Mouse (Mus musculus) liver, postnatal 0 days (tissue): ENCODE measurements around the gene Guca2b. TPM values are rescaled to one million over a fixed set of nuclear protein-coding genes. Genes with fewer than 3 reads are reported as not detected.

Experiments used
- ATAC-seq: fragments of 200-750 bp; cut with Nextera tagmentation; 2 replicates; pipeline ENCODE4 v1.8.0; 2017; ENCODE audit warnings: mild to moderate bottlenecking, moderate library complexity
- DNase-seq: peaks from one replicate; pipeline ENCODE4 v3.0.0-alpha.2; 2016
- H3K27ac ChIP-seq: fragments of 300-500 bp; sonication (generic); 2 replicates; pipeline ENCODE4 v1.5.1; 2014; ENCODE audit warnings: antibody characterized with exemption, moderate library complexity, mild to moderate bottlenecking, low read depth
- H3K27me3 ChIP-seq: fragments of 300-500 bp; sonication (generic); 2 replicates; pipeline ENCODE4 v1.6.1; 2014; ENCODE audit warnings: low read length, control low read depth, mixed read lengths; ENCODE audit not compliant: insufficient read depth
- H3K36me3 ChIP-seq: fragments of 300-500 bp; sonication (generic); replicated peaks from 2 replicates; pipeline ENCODE4 v1.6.1; 2014; ENCODE audit warnings: mild to moderate bottlenecking, control low read depth, low read length, moderate library complexity, mixed read lengths; ENCODE audit not compliant: insufficient read depth
- H3K4me1 ChIP-seq: fragments of 300-500 bp; sonication (generic); 2 replicates; pipeline ENCODE4 v1.6.1; 2014; ENCODE audit warnings: antibody characterized with exemption, mild to moderate bottlenecking, control low read depth; ENCODE audit not compliant: insufficient read depth
- H3K4me2 ChIP-seq: fragments of 300-500 bp; sonication (generic); 2 replicates; pipeline ENCODE4 v1.6.1; 2014; ENCODE audit warnings: low read depth, mild to moderate bottlenecking, low read length, moderate library complexity, mixed read lengths
- H3K4me3 ChIP-seq: fragments of 300-500 bp; sonication (generic); 2 replicates; pipeline ENCODE4 v1.5.1; 2014; ENCODE audit warnings: low read depth, low read length
- H3K9ac ChIP-seq: fragments of 300-500 bp; sonication (generic); replicated peaks from 2 replicates; pipeline ENCODE4 v1.6.1; 2014; ENCODE audit warnings: mild to moderate bottlenecking, moderate library complexity
- H3K9me3 ChIP-seq: fragments of 300-500 bp; sonication (generic); 2 replicates; pipeline ENCODE4 v1.6.1; 2016; ENCODE audit warnings: mild to moderate bottlenecking, control low read depth, low read length, mixed read lengths
- CTCF ChIP-seq: sonication (generic); IDR thresholded peaks from 2 replicates; pipeline ENCODE4 v1.5.1; 2016; ENCODE audit warnings: antibody characterized with exemption, low read depth
- EP300 ChIP-seq: IDR thresholded peaks from 2 replicates; pipeline ENCODE4 v1.6.1; 2016; ENCODE audit warnings: antibody characterized with exemption, low read depth, mild to moderate bottlenecking
- WGBS: fragments of 180-500 bp; shearing (Covaris S2); extraction: QIAGEN DNeasy Blood & Tissue Kit; methylation state at CpG from one replicate; pipeline ENCODE4 v1.1.7; 2014; ENCODE audit not compliant: insufficient replicate concordance; 5-methylcytosine and 5-hydroxymethylcytosine counted together
- polyA plus RNA-seq: library from polyadenylated mRNA; unstranded; fragments of >200 nt; fragmentation: Nextera tagmentation; extraction: Ambion mirVana; gene quantifications from 2 replicates; pipeline ENCODE4 v1.2.1, GENCODE M21; 2015

The Guca2b gene
- polyA plus RNA-seq, 1 experiment from 2014 or later: not detected

GRCm38 (mm10) chr4:119627317-119627716, 31.4 kb downstream of the Guca2b start:
- Histone ChIP-seq H3K9me3 (no peaks in the 10 kb centered on the region), H3K4me2 (no peak overlapping the region), H3K4me3 (no peak overlapping the region), H3K27ac (no peak overlapping the region), H3K27me3 (no peaks in the 10 kb centered on the region), H3K36me3 (peaks cover 25% of the 10 kb centered on the region), H3K9ac (no peak overlapping the region), H3K4me1 (peaks cover 5% of the 10 kb centered on the region)
- WGBS: 82% methylated on average over 4 of the region's 4 CpGs
- DNase-seq (no peak), ATAC-seq (no peak)
- TF ChIP-seq CTCF (no peak), EP300 (no peak)

DNA sequence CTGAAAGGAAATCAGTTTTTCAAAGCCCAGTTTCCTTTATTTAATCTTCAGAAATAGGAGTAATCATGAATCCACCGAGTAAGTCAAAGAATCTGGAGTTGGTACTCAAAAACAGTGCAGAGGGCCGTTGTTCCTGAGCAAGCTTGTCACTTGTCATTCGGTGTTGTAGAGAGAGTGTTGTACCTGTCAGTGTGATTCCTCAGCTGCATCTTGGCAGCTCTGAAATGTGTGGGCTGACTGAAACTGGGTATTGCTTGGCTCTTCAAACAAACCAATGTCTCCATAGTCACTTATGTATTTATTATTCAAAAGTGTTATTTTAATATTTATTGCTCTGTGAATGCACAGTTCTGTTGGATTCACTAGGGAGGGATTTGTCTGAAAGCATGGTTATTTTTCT, 31.9 kb downstream of the Guca2b start:
- Histone ChIP-seq H3K4me2 (no peak overlapping the region), H3K27me3 (no peaks in the 10 kb centered on the region), H3K27ac (no peak overlapping the region), H3K9ac (no peak overlapping the region), H3K9me3 (no peaks in the 10 kb centered on the region), H3K36me3 (peaks cover 26% of the 10 kb centered on the region), H3K4me1 (peaks cover 5% of the 10 kb centered on the region), H3K4me3 (no peak overlapping the region)
- TF ChIP-seq CTCF: no peak
- TF ChIP-seq EP300: no peak
- WGBS: 77% methylated on average over 3 of the region's 3 CpGs
- DNase-seq (no peak), ATAC-seq (no peak)

DNA sequence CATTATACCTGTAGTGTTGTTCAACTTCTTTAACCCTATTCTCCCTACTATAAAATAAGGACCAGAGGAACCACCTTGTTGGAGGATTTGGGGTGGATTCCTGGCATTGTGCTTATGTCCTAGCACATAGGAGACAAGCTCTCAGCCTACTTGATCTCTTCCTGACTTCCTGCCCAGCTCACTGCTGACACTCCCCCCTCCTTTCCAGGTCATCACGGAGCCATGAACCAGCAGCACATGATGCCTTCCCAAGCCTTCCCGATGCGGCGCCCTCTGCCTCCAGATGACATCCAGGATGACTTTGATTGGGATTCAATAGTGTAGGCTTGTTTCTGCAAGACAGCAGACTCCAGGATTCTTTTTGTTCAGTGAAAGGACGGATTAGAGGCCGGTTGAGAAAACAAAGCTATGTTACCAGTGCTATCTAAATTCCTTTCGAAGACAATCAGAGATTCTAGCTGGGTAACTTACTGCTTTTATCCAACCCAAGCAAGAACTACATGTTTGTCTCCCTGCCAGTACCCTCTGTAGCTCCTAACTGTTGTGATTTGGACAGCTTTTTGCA, 32.6 kb downstream of the Guca2b start:
- H3K9me3 ChIP-seq: no peaks in the 10 kb centered on the region
- H3K36me3 ChIP-seq: peaks cover 31% of the 10 kb centered on the region
- H3K27ac ChIP-seq: no peak overlapping the region
- ATAC-seq (no peak), DNase-seq (no peak)
- peaks cover under 1% of the 10 kb centered on the region for H3K4me1 ChIP-seq
- no peak for TF ChIP-seq EP300
- no peak for TF ChIP-seq CTCF
- H3K27me3 ChIP-seq: no peaks in the 10 kb centered on the region
- no peak overlapping the region for H3K9ac ChIP-seq
- H3K4me2 ChIP-seq: no peak overlapping the region
- 75% methylated on average over 7 of the region's 7 CpGs for WGBS
- H3K4me3 ChIP-seq: no peak overlapping the region

GRCm38 (mm10) chr4:119614724-119615123, 44.0 kb downstream of the Guca2b start:
- Histone ChIP-seq H3K4me1 (peaks cover 9% of the 10 kb centered on the region), H3K4me2 (no peak overlapping the region), H3K9ac (no peak overlapping the region), H3K27ac (no peak overlapping the region), H3K27me3 (no peaks in the 10 kb centered on the region), H3K9me3 (no peaks in the 10 kb centered on the region), H3K36me3 (peaks cover 12% of the 10 kb centered on the region), H3K4me3 (no peak overlapping the region)
- DNase-seq (no peak), ATAC-seq (no peak)
- 54% methylated on average over 4 of the region's 4 CpGs for WGBS
- TF ChIP-seq EP300 (no peak), CTCF (no peak)

DNA sequence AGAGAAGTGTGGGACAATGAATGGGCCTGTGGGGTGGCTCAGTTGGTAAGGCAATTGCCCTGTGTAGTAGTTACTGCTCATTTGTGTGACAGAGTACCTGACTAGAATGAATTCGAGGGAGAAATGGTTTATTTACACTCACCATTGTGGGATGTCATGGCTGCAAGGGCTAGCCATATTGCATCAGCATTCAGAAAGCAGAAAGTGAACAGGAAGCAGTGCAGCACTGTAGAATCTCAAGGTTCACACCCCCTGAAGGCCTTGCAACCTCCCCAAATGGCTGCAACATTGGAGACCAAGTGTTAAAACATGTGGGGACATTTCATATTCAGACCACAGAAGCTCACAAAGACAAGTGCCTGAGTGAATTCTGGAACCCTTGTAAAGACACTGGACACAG, 44.7 kb downstream of the Guca2b start:
- H3K9ac ChIP-seq: no peak overlapping the region
- no peak overlapping the region for H3K4me2 ChIP-seq
- 0 out of 2 replicates have a peak, but pooled peaks have one; percentile 35 for ATAC-seq
- no peaks in the 10 kb centered on the region for H3K27me3 ChIP-seq
- no peak overlapping the region for H3K4me3 ChIP-seq
- 58% methylated on average over 1 of the region's 1 CpGs for WGBS
- TF ChIP-seq EP300 (no peak), CTCF (no peak)
- peaks cover 12% of the 10 kb centered on the region; the same call in 1 of the 2 replicates for H3K36me3 ChIP-seq
- no peaks in the 10 kb centered on the region for H3K9me3 ChIP-seq
- peak overlapping the region; percentile 44; the same call in 1 of the 2 replicates for H3K27ac ChIP-seq
- DNase-seq: no peak
- peaks cover 13% of the 10 kb centered on the region for H3K4me1 ChIP-seq

DNA sequence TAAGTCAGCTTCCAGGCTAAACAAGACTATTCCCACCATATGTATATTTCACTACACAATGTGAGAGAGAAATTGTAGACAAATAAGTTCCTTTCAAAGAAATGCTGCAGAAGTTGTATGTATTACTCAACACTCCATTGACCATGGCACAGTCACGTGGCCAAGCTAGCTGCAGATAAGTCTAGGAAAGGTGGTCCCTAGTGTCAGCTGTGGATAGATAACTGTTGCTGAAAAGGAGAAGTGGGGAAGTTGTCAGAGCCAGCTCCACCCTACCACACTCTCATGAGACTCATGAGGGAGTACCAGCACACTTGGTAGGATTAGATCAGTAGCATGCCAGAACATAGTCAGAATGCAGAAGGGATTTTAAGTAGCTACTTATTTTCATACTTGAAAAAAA, 49.3 kb downstream of the Guca2b start:
- 14% methylated on average over 1 of the region's 1 CpGs for WGBS
- ATAC-seq: peak; percentile 62

More for the DNA sequence above, 49.3 kb downstream of the Guca2b start:
- H3K9me3 ChIP-seq: no peaks in the 10 kb centered on the region
- no peak overlapping the region for H3K4me2 ChIP-seq
- H3K4me3 ChIP-seq: no peak overlapping the region
- no peak for DNase-seq
- H3K9ac ChIP-seq: no peak overlapping the region
- H3K27me3 ChIP-seq: no peaks in the 10 kb centered on the region
- peaks cover 4% of the 10 kb centered on the region; the same call in 1 of the 2 replicates for H3K36me3 ChIP-seq
- TF ChIP-seq EP300 (no peak), CTCF (no peak)
- no peak overlapping the region for H3K27ac ChIP-seq
- peaks cover 13% of the 10 kb centered on the region for H3K4me1 ChIP-seq

Other genes starting within 250 kb of the Guca2b start
- gene Ccdc30, start 243.4 kb downstream of the Guca2b start, polyA plus RNA-seq: 2.4 and 2.9 TPM in 2 replicates
- gene Ppcs, start 236.5 kb downstream of the Guca2b start, polyA plus RNA-seq: 33.0 and 37.0 TPM in 2 replicates
- gene Zmynd12, start 236.1 kb downstream of the Guca2b start, polyA plus RNA-seq: 1.3 TPM in 2 replicates
- not detected in 2 replicates for gene Rimkla, start 166.3 kb downstream of the Guca2b start, polyA plus RNA-seq
- gene Foxj3, start 122.0 kb downstream of the Guca2b start, polyA plus RNA-seq: 2.6 and 2.9 TPM in 2 replicates
- gene Frg2f1, start 119.4 kb downstream of the Guca2b start, polyA plus RNA-seq: 3.8 and 4.3 TPM in 2 replicates
- gene Guca2a, start 21.2 kb downstream of the Guca2b start, polyA plus RNA-seq: not detected in 2 replicates
- 3.5 and 3.8 TPM in 2 replicates for gene Hivep3, start 74.8 kb upstream of the Guca2b start, polyA plus RNA-seq